13 mouse cellular contexts compared by ENCODE assay signal in genomic region chr10:41393555-41393954, GRCm38 (mm10). TPM values are rescaled to one million over a fixed set of nuclear protein-coding genes. Genes with fewer than 3 reads are reported as not detected.
DNase-seq lines count a peak whose midpoint lies in the region; ATAC-seq and TF ChIP-seq lines count a peak whose summit lies in the region.
"Had no signal": no experiment of that assay in that cellular context is flagged by ENCODE, and none has a peak within 500 bp of the region (broad histone marks: within the 10 kb centered on the region; RNA-seq: fewer than 3 reads in every experiment).

No protein-coding gene starts in this region.

- no peak for TF ChIP-seq EP300 in liver, embryonic 14.5 days (IDR thresholded peaks at IDR 0.05; ENCODE audit: low read depth)

- intact Hi-C loops in gastrocnemius, adult 2 months (cut with DNase I): no loop called here

- no peak overlapping the region for H3K4me2 ChIP-seq in liver, embryonic 14.5 days (ENCODE audit: low read depth)
- no peak overlapping the region for H3K4me2 ChIP-seq in liver, embryonic 12.5 days

- no peak overlapping the region for H3K4me3 ChIP-seq in gastrocnemius, adult 2 months
- H3K4me3 ChIP-seq in liver, embryonic 14.5 days (ENCODE audit: insufficient read depth in 1 of 2, low read depth in 2 of 2, low read length in 2 of 2): no peak overlapping the region
- H3K4me3 ChIP-seq in liver, embryonic 12.5 days: no peak overlapping the region

- H3K36me3 ChIP-seq in liver, embryonic 14.5 days (replicated peaks; ENCODE audit: control insufficient read depth, insufficient read depth, low read depth): no peaks in the 10 kb centered on the region
- H3K36me3 ChIP-seq in liver, embryonic 12.5 days: no peaks in the 10 kb centered on the region

- no peaks in the 10 kb centered on the region for H3K4me1 ChIP-seq in liver, embryonic 14.5 days (replicated peaks; ENCODE audit: control insufficient read depth in 2 of 2, insufficient read depth in 2 of 2, low read length in 1 of 2)
- H3K4me1 ChIP-seq in liver, embryonic 12.5 days: no peaks in the 10 kb centered on the region

- no peak for ATAC-seq in liver, embryonic 14.5 days (ENCODE audit: insufficient read depth)
- ATAC-seq in liver, embryonic 12.5 days: no peak
- ATAC-seq in megakaryocyte progenitor cell, adult 5-6 weeks (replicated peaks; ENCODE audit: poor library complexity): 0 out of 2 replicates have a peak, but pooled peaks have one; percentile 20
- ATAC-seq in cerebellum, adult (ENCODE audit: insufficient number of reproducible peaks, low FRiP score, low TSS enrichment): no peak
- ATAC-seq in CD4-positive, CD25-positive, alpha-beta regulatory T cell, adult 4 months: no peak

- DNase-seq in gastrocnemius, adult 2 months: no peak
- DNase-seq in gastrocnemius, postnatal 10 days: no peak
- no peak for DNase-seq in liver, embryonic 14.5 days (ENCODE audit: low read depth in 3 of 3, low spot score in 3 of 3)
- peak; percentile 37 for DNase-seq in ES-CJ7 (ENCODE audit: low read depth, low spot score)
- DNase-seq: adrenal gland, postnatal 36 days; cerebellum, adult 9-11 months; kidney, postnatal 4 days; midbrain, embryonic 14.5 days; right cerebral cortex, postnatal 14 days had no signal

- H3K27me3 ChIP-seq in liver, embryonic 14.5 days (ENCODE audit: control insufficient read depth, insufficient read depth, low read length): no peaks in the 10 kb centered on the region
- H3K27me3 ChIP-seq in liver, embryonic 12.5 days (replicated peaks): no peaks in the 10 kb centered on the region

- no peak overlapping the region for H3K27ac ChIP-seq in gastrocnemius, adult 2 months
- H3K27ac ChIP-seq in liver, embryonic 14.5 days: no peak overlapping the region
- no peak overlapping the region for H3K27ac ChIP-seq in liver, embryonic 12.5 days

- H3K9me3 ChIP-seq in liver, embryonic 14.5 days (ENCODE audit: control insufficient read depth, low read length): no peaks in the 10 kb centered on the region
- H3K9me3 ChIP-seq in liver, embryonic 12.5 days (replicated peaks): no peaks in the 10 kb centered on the region

- no peak overlapping the region for H3K9ac ChIP-seq in liver, embryonic 14.5 days (replicated peaks)
- H3K9ac ChIP-seq in liver, embryonic 12.5 days: no peak overlapping the region

- 34% methylated on average over 2 of the region's 2 CpGs for WGBS in liver, embryonic 14.5 days (ENCODE audit: insufficient replicate concordance)
- 43% methylated on average over 2 of the region's 2 CpGs for WGBS in liver, embryonic 12.5 days (ENCODE audit: insufficient replicate concordance)

- peak; percentile 27; the same call in 1 of the 2 replicates for TF ChIP-seq CTCF in gastrocnemius, adult 2 months (IDR thresholded peaks at IDR 0.05)
- TF ChIP-seq CTCF in liver, embryonic 14.5 days (IDR thresholded peaks at IDR 0.05; ENCODE audit: low read depth): peak; percentile 19; the same call in 1 of the 2 replicates

RNA-seq across cellular contexts. Expression of gene Zbtb24, which starts 56.6 kb away (rescaled TPM):
- total RNA-seq in gastrocnemius, adult 2 months (2021): 1 to 10 TPM; 4.6 to 6.1 TPM
- 1 to 10 TPM; 6.0 to 8.5 TPM for total RNA-seq in gastrocnemius, postnatal 10 days (2021)
- 3.3 and 4.0 TPM in 2 replicates for polyA plus RNA-seq in liver, embryonic 14.5 days (2012; rRNA removed)
- 4.1 and 4.2 TPM in 2 replicates for polyA plus RNA-seq in liver, embryonic 14.5 days (2014; fragmentation: Nextera tagmentation; extraction: Ambion mirVana)
- 7.3 and 8.5 TPM in 2 replicates for polyA plus RNA-seq in liver, embryonic 12.5 days (2016; fragmentation: Nextera tagmentation; extraction: Ambion mirVana)
- total RNA-seq in megakaryocyte progenitor cell, adult 5-6 weeks (2015): 10.4 and 12.6 TPM in 2 replicates
- total RNA-seq in megakaryocyte progenitor cell, adult 5-6 weeks (2017): 15.9 and 21.9 TPM in 2 replicates
- polyA plus RNA-seq in CD4-positive, CD25-positive, alpha-beta regulatory T cell, adult 4 months (2017; shearing (Covaris generic)): 10 to 100 TPM; 27.5 to 35.8 TPM
